Mouse (Mus musculus): Measurements from ENCODE around the gene Dnah8. TPM values are rescaled to one million over a fixed set of nuclear protein-coding genes. Genes with fewer than 3 reads are reported as not detected.
A peak's percentile ranks its signal among the peaks of the same experiment; 100 is the strongest.

The Dnah8 gene
- polyA plus RNA-seq, 1 experiment from 2014 or later, result 2.0 TPM

DNA sequence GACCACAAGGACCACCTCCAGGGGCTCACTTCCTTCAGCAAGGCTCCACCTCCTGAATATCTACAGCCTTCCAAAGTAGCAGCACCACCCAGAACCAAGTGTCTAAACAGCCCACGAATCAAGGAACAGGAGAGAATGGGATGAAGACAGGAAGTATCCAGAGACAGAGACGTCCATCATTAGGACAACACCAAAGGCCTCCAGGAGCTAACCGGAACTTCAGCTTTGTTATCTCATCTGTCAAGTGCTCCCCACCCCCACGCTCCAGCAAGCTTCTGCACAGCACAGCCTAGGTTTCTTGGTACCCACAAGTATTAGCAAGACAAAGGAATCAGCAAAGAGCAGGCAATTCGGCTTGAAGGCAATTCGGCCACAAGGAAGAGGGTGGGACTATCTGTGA is 254.5 kb downstream of the Dnah8 start:
- Histone ChIP-seq H3K27ac (ENCODE audit: low read length) (no peak overlapping the region), H3K4me2 (replicated peaks; ENCODE audit: low read depth, low read length) (no peak overlapping the region), H3K9me3 (ENCODE audit: control insufficient read depth, low read depth, low read length) (no peaks in the 10 kb centered on the region), H3K36me3 (ENCODE audit: control insufficient read depth, insufficient read depth, low read length) (no peaks in the 10 kb centered on the region), H3K27me3 (ENCODE audit: control insufficient read depth, insufficient read depth, low read length) (no peaks in the 10 kb centered on the region), H3K4me3 (ENCODE audit: low read depth, low read length) (no peak overlapping the region), H3K4me1 (ENCODE audit: control insufficient read depth, insufficient read depth, low read length) (0 out of 2 replicates have a peak, but pooled peaks cover 3% of the 10 kb centered on the region), H3K9ac (replicated peaks; ENCODE audit: low read depth, low read length) (no peak overlapping the region)
- 30% methylated on average over 6 of the region's 6 CpGs for WGBS
- ATAC-seq (ENCODE audit: insufficient number of reproducible peaks, insufficient read depth, low FRiP score, low read depth), result no peak

- no peaks in the 10 kb centered on the region for H3K36me3 ChIP-seq (ENCODE audit: control insufficient read depth, insufficient read depth, low read length)
- ATAC-seq (ENCODE audit: insufficient number of reproducible peaks, insufficient read depth, low FRiP score, low read depth), result no peak
- no peak overlapping the region for H3K4me3 ChIP-seq (ENCODE audit: low read depth, low read length)
- no peak overlapping the region for H3K9ac ChIP-seq (replicated peaks; ENCODE audit: low read depth, low read length)
- 81% methylated on average over 3 of the region's 3 CpGs for WGBS
- no peak overlapping the region for H3K27ac ChIP-seq (ENCODE audit: low read length)
- 0 out of 2 replicates have a peak, but pooled peaks cover 3% of the 10 kb centered on the region for H3K4me1 ChIP-seq (ENCODE audit: control insufficient read depth, insufficient read depth, low read length)
- H3K9me3 ChIP-seq (ENCODE audit: control insufficient read depth, low read depth, low read length), result no peaks in the 10 kb centered on the region
- H3K4me2 ChIP-seq (replicated peaks; ENCODE audit: low read depth, low read length), result no peak overlapping the region
- no peaks in the 10 kb centered on the region for H3K27me3 ChIP-seq (ENCODE audit: control insufficient read depth, insufficient read depth, low read length)
Measured at GRCm38 (mm10) chr17:30880391-30880790, 256.2 kb downstream of the Dnah8 start.

DNA sequence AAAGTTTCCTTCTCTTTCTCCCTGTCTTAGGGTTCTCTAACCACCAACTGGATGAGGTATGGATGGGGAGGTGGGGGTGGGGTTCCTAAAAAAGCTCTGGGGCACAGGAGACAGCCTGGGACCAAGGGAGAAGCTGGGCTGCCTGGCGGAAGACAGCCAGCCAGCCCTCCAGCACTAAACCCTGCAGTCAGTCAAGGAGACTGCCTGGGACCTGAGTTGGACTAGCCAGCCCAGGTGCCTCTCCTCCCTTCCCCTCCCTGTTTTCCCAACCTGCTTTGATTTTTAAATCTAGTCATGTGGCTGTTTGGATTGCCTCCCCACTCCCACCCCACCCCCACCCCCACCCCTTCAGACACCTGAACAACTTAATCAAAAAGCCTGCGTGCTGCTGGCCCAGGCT is 256.8 kb downstream of the Dnah8 start:
- no peaks in the 10 kb centered on the region for H3K9me3 ChIP-seq (ENCODE audit: control insufficient read depth, low read depth, low read length)
- no peak overlapping the region for H3K9ac ChIP-seq (replicated peaks; ENCODE audit: low read depth, low read length)
- H3K4me1 ChIP-seq (ENCODE audit: control insufficient read depth, insufficient read depth, low read length), result 0 out of 2 replicates have a peak, but pooled peaks cover 3% of the 10 kb centered on the region
- no peaks in the 10 kb centered on the region for H3K36me3 ChIP-seq (ENCODE audit: control insufficient read depth, insufficient read depth, low read length)
- no peak overlapping the region for H3K27ac ChIP-seq (ENCODE audit: low read length)
- no peak for ATAC-seq (ENCODE audit: insufficient number of reproducible peaks, insufficient read depth, low FRiP score, low read depth)
- no peaks in the 10 kb centered on the region for H3K27me3 ChIP-seq (ENCODE audit: control insufficient read depth, insufficient read depth, low read length)
- no peak overlapping the region for H3K4me3 ChIP-seq (ENCODE audit: low read depth, low read length)
- H3K4me2 ChIP-seq (replicated peaks; ENCODE audit: low read depth, low read length), result no peak overlapping the region
- 33% methylated on average over 2 of the region's 2 CpGs for WGBS

GRCm38 (mm10) chr17:30882206-30882605 is 258.1 kb downstream of the Dnah8 start:
- H3K9me3 ChIP-seq (ENCODE audit: control insufficient read depth, low read depth, low read length), result no peaks in the 10 kb centered on the region
- 4% methylated on average over 6 of the region's 6 CpGs for WGBS
- H3K4me1 ChIP-seq (ENCODE audit: control insufficient read depth, insufficient read depth, low read length), result 0 out of 2 replicates have a peak, but pooled peaks cover 3% of the 10 kb centered on the region
- no peak overlapping the region for H3K9ac ChIP-seq (replicated peaks; ENCODE audit: low read depth, low read length)
- H3K36me3 ChIP-seq (ENCODE audit: control insufficient read depth, insufficient read depth, low read length), result no peaks in the 10 kb centered on the region
- H3K4me3 ChIP-seq (ENCODE audit: low read depth, low read length), result no peak overlapping the region
- H3K4me2 ChIP-seq (replicated peaks; ENCODE audit: low read depth, low read length), result no peak overlapping the region
- H3K27ac ChIP-seq (ENCODE audit: low read length), result no peak overlapping the region
- H3K27me3 ChIP-seq (ENCODE audit: control insufficient read depth, insufficient read depth, low read length), result no peaks in the 10 kb centered on the region
- ATAC-seq (ENCODE audit: insufficient number of reproducible peaks, insufficient read depth, low FRiP score, low read depth), result no peak

- Histone ChIP-seq H3K36me3 (ENCODE audit: control insufficient read depth, insufficient read depth, low read length) (no peaks in the 10 kb centered on the region), H3K4me2 (replicated peaks; ENCODE audit: low read depth, low read length) (no peak overlapping the region), H3K9me3 (ENCODE audit: control insufficient read depth, low read depth, low read length) (no peaks in the 10 kb centered on the region), H3K27ac (ENCODE audit: low read length) (no peak overlapping the region), H3K4me1 (ENCODE audit: control insufficient read depth, insufficient read depth, low read length) (0 out of 2 replicates have a peak, but pooled peaks cover 3% of the 10 kb centered on the region), H3K4me3 (ENCODE audit: low read depth, low read length) (no peak overlapping the region), H3K27me3 (ENCODE audit: control insufficient read depth, insufficient read depth, low read length) (no peaks in the 10 kb centered on the region), H3K9ac (replicated peaks; ENCODE audit: low read depth, low read length) (no peak overlapping the region)
- no peak for ATAC-seq (ENCODE audit: insufficient number of reproducible peaks, insufficient read depth, low FRiP score, low read depth)
- WGBS, result 64% methylated on average over 8 of the region's 8 CpGs
Measured at GRCm38 (mm10) chr17:30883534-30883933, 259.4 kb downstream of the Dnah8 start.

- Histone ChIP-seq H3K4me3 (ENCODE audit: low read depth, low read length) (no peak overlapping the region), H3K4me2 (replicated peaks; ENCODE audit: low read depth, low read length) (no peak overlapping the region), H3K27me3 (ENCODE audit: control insufficient read depth, insufficient read depth, low read length) (no peaks in the 10 kb centered on the region), H3K27ac (ENCODE audit: low read length) (no peak overlapping the region), H3K9me3 (ENCODE audit: control insufficient read depth, low read depth, low read length) (no peaks in the 10 kb centered on the region), H3K9ac (replicated peaks; ENCODE audit: low read depth, low read length) (no peak overlapping the region), H3K36me3 (ENCODE audit: control insufficient read depth, insufficient read depth, low read length) (no peaks in the 10 kb centered on the region), H3K4me1 (ENCODE audit: control insufficient read depth, insufficient read depth, low read length) (no peaks in the 10 kb centered on the region)
- no peak for ATAC-seq (ENCODE audit: insufficient number of reproducible peaks, insufficient read depth, low FRiP score, low read depth)
- 22% methylated on average over 1 of the region's 1 CpGs for WGBS
Measured at GRCm38 (mm10) chr17:30892086-30892485, 267.9 kb downstream of the Dnah8 start.

DNA sequence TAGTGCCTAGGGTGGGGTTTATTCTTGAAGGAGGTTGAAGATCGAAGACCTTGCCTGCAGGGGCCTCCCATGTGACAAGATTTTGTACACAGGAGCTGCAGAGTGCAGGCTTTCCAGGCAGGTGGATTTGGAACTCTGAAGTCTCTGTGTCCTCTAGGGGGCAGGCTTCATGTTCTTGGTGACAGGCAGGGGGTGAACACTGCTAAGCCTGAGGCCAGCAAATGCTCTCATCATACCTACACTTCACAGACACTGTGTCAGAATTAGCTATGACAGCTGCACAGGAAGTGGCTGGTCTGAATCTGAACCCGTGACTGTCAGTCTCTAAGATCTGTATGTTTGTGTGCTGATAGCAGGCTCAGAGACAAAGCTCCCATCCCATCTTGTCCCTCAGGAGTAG is 268.6 kb downstream of the Dnah8 start:
- Histone ChIP-seq H3K27ac (ENCODE audit: low read length) (no peak overlapping the region), H3K9ac (replicated peaks; ENCODE audit: low read depth, low read length) (no peak overlapping the region), H3K4me3 (ENCODE audit: low read depth, low read length) (no peak overlapping the region), H3K4me1 (ENCODE audit: control insufficient read depth, insufficient read depth, low read length) (no peaks in the 10 kb centered on the region), H3K4me2 (replicated peaks; ENCODE audit: low read depth, low read length) (no peak overlapping the region), H3K9me3 (ENCODE audit: control insufficient read depth, low read depth, low read length) (no peaks in the 10 kb centered on the region), H3K36me3 (ENCODE audit: control insufficient read depth, insufficient read depth, low read length) (no peaks in the 10 kb centered on the region), H3K27me3 (ENCODE audit: control insufficient read depth, insufficient read depth, low read length) (no peaks in the 10 kb centered on the region)
- WGBS, result 27% methylated on average over 2 of the region's 2 CpGs
- no peak for ATAC-seq (ENCODE audit: insufficient number of reproducible peaks, insufficient read depth, low FRiP score, low read depth)

- Histone ChIP-seq H3K9ac (replicated peaks; ENCODE audit: low read depth, low read length) (no peak overlapping the region), H3K27ac (ENCODE audit: low read length) (no peak overlapping the region), H3K36me3 (ENCODE audit: control insufficient read depth, insufficient read depth, low read length) (no peaks in the 10 kb centered on the region), H3K4me3 (ENCODE audit: low read depth, low read length) (no peak overlapping the region), H3K27me3 (ENCODE audit: control insufficient read depth, insufficient read depth, low read length) (peaks cover 9% of the 10 kb centered on the region), H3K4me1 (ENCODE audit: control insufficient read depth, insufficient read depth, low read length) (peaks cover 3% of the 10 kb centered on the region; the same call in 1 of the 2 replicates), H3K9me3 (ENCODE audit: control insufficient read depth, low read depth, low read length) (no peaks in the 10 kb centered on the region), H3K4me2 (replicated peaks; ENCODE audit: low read depth, low read length) (no peak overlapping the region)
- WGBS, result 10% methylated on average over 2 of the region's 2 CpGs
- ATAC-seq (ENCODE audit: insufficient number of reproducible peaks, insufficient read depth, low FRiP score, low read depth), result no peak
Measured at GRCm38 (mm10) chr17:30897075-30897474, 272.9 kb downstream of the Dnah8 start.

- WGBS, result 1% methylated on average over 37 of the region's 37 CpGs
- Histone ChIP-seq H3K9me3 (ENCODE audit: control insufficient read depth, low read depth, low read length) (no peaks in the 10 kb centered on the region), H3K27me3 (ENCODE audit: control insufficient read depth, insufficient read depth, low read length) (peaks cover 12% of the 10 kb centered on the region), H3K4me3 (ENCODE audit: low read depth, low read length) (peak within 1 kb of the TSS; percentile 36), H3K27ac (ENCODE audit: low read length) (no peak within 1 kb of the TSS), H3K4me2 (replicated peaks; ENCODE audit: low read depth, low read length) (peak within 1 kb of the TSS; percentile 88), H3K4me1 (ENCODE audit: control insufficient read depth, insufficient read depth, low read length) (peaks cover 3% of the 10 kb centered on the region; the same call in 1 of the 2 replicates), H3K36me3 (ENCODE audit: control insufficient read depth, insufficient read depth, low read length) (no peaks in the 10 kb centered on the region), H3K9ac (replicated peaks; ENCODE audit: low read depth, low read length) (peak within 1 kb of the TSS; percentile 25)
- peak; percentile 58; the same call in 1 of the 2 replicates for ATAC-seq (ENCODE audit: insufficient number of reproducible peaks, insufficient read depth, low FRiP score, low read depth)
Measured at GRCm38 (mm10) chr17:30901627-30902026, 277.5 kb downstream of the Dnah8 start, which contains the start of gene Glp1r. Glp1r (plus strand) TSS chr17:30901817.
